Mouse (Mus musculus) adrenal gland, adult 18-20 months (tissue): ENCODE data around the gene Ncor2. TPM values are rescaled to one million over a fixed set of nuclear protein-coding genes. Genes with fewer than 3 reads are reported as not detected.

Source experiments
- DNase-seq, 2 experiments: peaks; one replicate each; pipeline ENCODE4 v3.0.0; 2021 to 2022; ENCODE audit warnings: low spot score in 2 of 2
- total RNA-seq, 2 experiments: library from RNA; stranded (reverse); gene quantifications; 1 replicate in 1 of 2; 2 replicates in 1 of 2; pipeline ENCODE4 v1.2.3; 2021

Ncor2 gene
- total RNA-seq, 2 experiments from 2014 or later: 195 to 242 TPM

GRCm38 (mm10) chr5:125132566-125133260 lies 46.3 kb downstream of the Ncor2 start:
- DNase-seq: no peak

GRCm38 (mm10) chr5:125132069-125132468 lies 47.0 kb downstream of the Ncor2 start:
- no peak for DNase-seq

- no peak for DNase-seq
Measured at GRCm38 (mm10) chr5:125130406-125130805, 48.6 kb downstream of the Ncor2 start.

GRCm38 (mm10) chr5:125128939-125129385 lies 50.1 kb downstream of the Ncor2 start:
- no peak for DNase-seq

GRCm38 (mm10) chr5:125127920-125128319 lies 51.1 kb downstream of the Ncor2 start:
- DNase-seq: no peak

GRCm38 (mm10) chr5:125127426-125127825 lies 51.6 kb downstream of the Ncor2 start:
- DNase-seq: no peak

- no peak for DNase-seq
Measured at GRCm38 (mm10) chr5:125125966-125126464, 53.0 kb downstream of the Ncor2 start.

- no peak for DNase-seq
Measured at GRCm38 (mm10) chr5:125125219-125125618, 53.8 kb downstream of the Ncor2 start.

GRCm38 (mm10) chr5:125124002-125124401 lies 55.0 kb downstream of the Ncor2 start:
- no peak for DNase-seq

- DNase-seq: no peak
Measured at GRCm38 (mm10) chr5:125123206-125123605, 55.8 kb downstream of the Ncor2 start.

- no peak for DNase-seq
Measured at GRCm38 (mm10) chr5:125122546-125122945, 56.5 kb downstream of the Ncor2 start.

- DNase-seq: no peak
Measured at GRCm38 (mm10) chr5:125122049-125122448, 57.0 kb downstream of the Ncor2 start.

GRCm38 (mm10) chr5:125120517-125121303 lies 58.3 kb downstream of the Ncor2 start:
- no peak for DNase-seq

GRCm38 (mm10) chr5:125117238-125117637 lies 61.8 kb downstream of the Ncor2 start:
- no peak for DNase-seq

- no peak for DNase-seq
Measured at GRCm38 (mm10) chr5:125113029-125113428, 66.0 kb downstream of the Ncor2 start.

- no peak for DNase-seq
Measured at GRCm38 (mm10) chr5:125112588-125112987, 66.4 kb downstream of the Ncor2 start.

GRCm38 (mm10) chr5:125111137-125111536 lies 67.9 kb downstream of the Ncor2 start:
- no peak for DNase-seq

GRCm38 (mm10) chr5:125110722-125111121 lies 68.3 kb downstream of the Ncor2 start:
- DNase-seq: no peak

GRCm38 (mm10) chr5:125110196-125110595 lies 68.8 kb downstream of the Ncor2 start:
- DNase-seq: no peak

GRCm38 (mm10) chr5:125107011-125107651 lies 71.9 kb downstream of the Ncor2 start:
- DNase-seq: peak; percentile 48 to 67

GRCm38 (mm10) chr5:125106191-125106590 lies 72.8 kb downstream of the Ncor2 start:
- DNase-seq: peak; percentile 61 to 63

- no peak for DNase-seq
Measured at GRCm38 (mm10) chr5:125104841-125105240, 74.2 kb downstream of the Ncor2 start.
